ENCODE assay signal across 13 mouse cellular contexts in genomic region chr3:135628000-135628705, GRCm38 (mm10).
DNase-seq lines count a peak whose midpoint lies in the region; ATAC-seq and TF ChIP-seq lines count a peak whose summit lies in the region.
"Had no signal": no experiment of that assay in that cellular context is flagged by ENCODE, and none has a peak within 500 bp of the region (broad histone marks: within the 10 kb centered on the region; RNA-seq: fewer than 3 reads in every experiment).

No protein-coding gene starts in this region.

- no peaks in the 10 kb centered on the region for H3K9me3 ChIP-seq in heart, embryonic 12.5 days (replicated peaks)
- no peaks in the 10 kb centered on the region for H3K9me3 ChIP-seq in liver, postnatal 0 days (ENCODE audit: low read length)
- H3K9me3 ChIP-seq in liver, embryonic 12.5 days (replicated peaks), result no peaks in the 10 kb centered on the region
- H3K9me3 ChIP-seq in midbrain, postnatal 0 days (ENCODE audit: low read length), result no peaks in the 10 kb centered on the region

- H3K4me1 ChIP-seq in heart, embryonic 12.5 days (replicated peaks), result peaks cover 24% of the 10 kb centered on the region
- peaks cover 2% of the 10 kb centered on the region; the same call in 1 of the 2 replicates for H3K4me1 ChIP-seq in liver, postnatal 0 days (ENCODE audit: insufficient read depth)
- peaks cover 17% of the 10 kb centered on the region for H3K4me1 ChIP-seq in liver, embryonic 12.5 days
- peaks cover 5% of the 10 kb centered on the region; the same call in 1 of the 2 replicates for H3K4me1 ChIP-seq in bone marrow, adult 2 months (ENCODE audit: control insufficient read depth, insufficient read depth, low read length)
- H3K4me1 ChIP-seq in midbrain, postnatal 0 days (ENCODE audit: insufficient read depth, low read length), result no peaks in the 10 kb centered on the region

- H3K27me3 ChIP-seq in heart, embryonic 12.5 days (replicated peaks), result no peaks in the 10 kb centered on the region
- no peaks in the 10 kb centered on the region for H3K27me3 ChIP-seq in liver, postnatal 0 days (ENCODE audit: insufficient read depth, low read length)
- H3K27me3 ChIP-seq in liver, embryonic 12.5 days (replicated peaks), result no peaks in the 10 kb centered on the region
- no peaks in the 10 kb centered on the region for H3K27me3 ChIP-seq in midbrain, postnatal 0 days (ENCODE audit: insufficient read depth, low read length)

- H3K27ac ChIP-seq in heart, embryonic 12.5 days (ENCODE audit: poor library complexity, severe bottlenecking), result peak overlapping the region; percentile 69
- H3K27ac ChIP-seq in liver, postnatal 0 days (ENCODE audit: low read depth), result peak overlapping the region; percentile 78
- no peak overlapping the region for H3K27ac ChIP-seq in liver, embryonic 12.5 days
- peak overlapping the region; percentile 79 for H3K27ac ChIP-seq in bone marrow, adult 2 months (ENCODE audit: control insufficient read depth, insufficient read depth, low read depth, low read length, poor library complexity)
- no peak overlapping the region for H3K27ac ChIP-seq in midbrain, postnatal 0 days (ENCODE audit: low read depth, low read length)
- H3K27ac ChIP-seq: layer of hippocampus, adult 2 months had no signal

- WGBS in heart, embryonic 12.5 days, result 68% methylated on average over 9 of the region's 9 CpGs
- 69% methylated on average over 9 of the region's 9 CpGs for WGBS in liver, postnatal 0 days (ENCODE audit: insufficient replicate concordance)
- 74% methylated on average over 9 of the region's 9 CpGs for WGBS in liver, embryonic 12.5 days (ENCODE audit: insufficient replicate concordance)
- 55% methylated on average over 9 of the region's 9 CpGs for WGBS in bone marrow, adult 2 months
- 91% methylated on average over 9 of the region's 9 CpGs for WGBS in midbrain, postnatal 0 days

- no peak for TF ChIP-seq CTCF in liver, postnatal 0 days (IDR thresholded peaks at IDR 0.05; ENCODE audit: low read depth)
- TF ChIP-seq CTCF in bone marrow, adult 2 months (IDR thresholded peaks at IDR 0.05; ENCODE audit: control insufficient read depth, insufficient read depth, low read length), result no peak
- no peak for TF ChIP-seq CTCF in midbrain, postnatal 0 days (IDR thresholded peaks at IDR 0.05)

- TF ChIP-seq EP300 in liver, postnatal 0 days (IDR thresholded peaks at IDR 0.05; ENCODE audit: low read depth), result no peak

- no peak overlapping the region for H3K4me2 ChIP-seq in heart, embryonic 12.5 days
- no peak overlapping the region for H3K4me2 ChIP-seq in liver, postnatal 0 days (ENCODE audit: low read depth, low read length)
- no peak overlapping the region for H3K4me2 ChIP-seq in liver, embryonic 12.5 days
- H3K4me2 ChIP-seq in midbrain, postnatal 0 days (ENCODE audit: low read depth, low read length, poor library complexity, severe bottlenecking), result no peak overlapping the region

- H3K9ac ChIP-seq in heart, embryonic 12.5 days, result no peak overlapping the region
- H3K9ac ChIP-seq in liver, postnatal 0 days (replicated peaks), result no peak overlapping the region
- no peak overlapping the region for H3K9ac ChIP-seq in liver, embryonic 12.5 days
- no peak overlapping the region for H3K9ac ChIP-seq in midbrain, postnatal 0 days (replicated peaks; ENCODE audit: low read length, poor library complexity, severe bottlenecking)

- no peak overlapping the region for H3K4me3 ChIP-seq in heart, embryonic 12.5 days
- H3K4me3 ChIP-seq in liver, postnatal 0 days (ENCODE audit: low read depth, low read length), result no peak overlapping the region
- no peak overlapping the region for H3K4me3 ChIP-seq in liver, embryonic 12.5 days
- no peak overlapping the region for H3K4me3 ChIP-seq in bone marrow, adult 2 months (replicated peaks; ENCODE audit: control insufficient read depth, low read depth, low read length)
- H3K4me3 ChIP-seq in midbrain, postnatal 0 days (ENCODE audit: low read depth, low read length), result no peak overlapping the region
- H3K4me3 ChIP-seq: layer of hippocampus, adult 2 months had no signal

- DNase-seq in heart, adult 11 months, result no peak
- no peak for DNase-seq in liver, postnatal 0 days
- no peak for DNase-seq in midbrain, postnatal 0 days (ENCODE audit: low spot score)
- DNase-seq: adrenal gland, adult 8-10 months; right cerebral cortex, postnatal 25 days; thymus, postnatal 4 days had no signal

- ATAC-seq in heart, embryonic 12.5 days (ENCODE audit: insufficient number of reproducible peaks, low FRiP score), result no peak
- ATAC-seq in liver, postnatal 0 days, result peak; percentile 41; the same call in 1 of the 2 replicates
- no peak for ATAC-seq in liver, embryonic 12.5 days
- ATAC-seq in monocyte, adult 5-6 weeks (replicated peaks; ENCODE audit: insufficient number of reproducible peaks, low FRiP score, low TSS enrichment, poor library complexity, severe bottlenecking), result peak; percentile 80
- ATAC-seq in inflammation-experienced regulatory T-cells, adult 6 months, result no peak
- no peak for ATAC-seq in midbrain, postnatal 0 days (ENCODE audit: low FRiP score)
- ATAC-seq: CD4-positive, CD25-positive, alpha-beta regulatory T cell, adult 4 months had no signal

- peaks cover 52% of the 10 kb centered on the region for H3K36me3 ChIP-seq in heart, embryonic 12.5 days
- peaks cover 24% of the 10 kb centered on the region for H3K36me3 ChIP-seq in liver, postnatal 0 days (replicated peaks; ENCODE audit: insufficient read depth, low read length)
- peaks cover 15% of the 10 kb centered on the region; the same call in 1 of the 2 replicates for H3K36me3 ChIP-seq in liver, embryonic 12.5 days
- H3K36me3 ChIP-seq in midbrain, postnatal 0 days (ENCODE audit: insufficient read depth, low read length), result peaks cover 14% of the 10 kb centered on the region

- TF ChIP-seq POLR2A in bone marrow, adult 2 months (IDR thresholded peaks at IDR 0.05; ENCODE audit: borderline replicate concordance, control insufficient read depth, low read depth, low read length), result no peak

Comparison
In these comparisons a context has a peak if more than half of its experiments do, and no peak if none do; other contexts are left out.
1. ATAC-seq: peak in liver, postnatal 0 days (single experiment) and monocyte, adult 5-6 weeks (single experiment); none in heart, embryonic 12.5 days (single experiment), liver, embryonic 12.5 days (single experiment), inflammation-experienced regulatory T-cells, adult 6 months (single experiment) and midbrain, postnatal 0 days (single experiment).
2. H3K27ac ChIP-seq: peak in heart, embryonic 12.5 days (single experiment), liver, postnatal 0 days (single experiment) and bone marrow, adult 2 months (single experiment); none in liver, embryonic 12.5 days (single experiment) and midbrain, postnatal 0 days (single experiment).